Mouse (Mus musculus) thymus, adult 18-20 months (tissue): ENCODE results near the gene Fis1.
"Not testable (repeated sequence)": the region's sequence is repeated elsewhere in the genome, so short reads cannot be mapped to it uniquely, and the experiment has no call there.

Source experiments
- DNase-seq, 2 experiments: peaks; one replicate each; pipeline ENCODE4 v3.0.0; 2022; ENCODE audit warnings: mixed read lengths in 2 of 2

The Fis1 gene

DNA sequence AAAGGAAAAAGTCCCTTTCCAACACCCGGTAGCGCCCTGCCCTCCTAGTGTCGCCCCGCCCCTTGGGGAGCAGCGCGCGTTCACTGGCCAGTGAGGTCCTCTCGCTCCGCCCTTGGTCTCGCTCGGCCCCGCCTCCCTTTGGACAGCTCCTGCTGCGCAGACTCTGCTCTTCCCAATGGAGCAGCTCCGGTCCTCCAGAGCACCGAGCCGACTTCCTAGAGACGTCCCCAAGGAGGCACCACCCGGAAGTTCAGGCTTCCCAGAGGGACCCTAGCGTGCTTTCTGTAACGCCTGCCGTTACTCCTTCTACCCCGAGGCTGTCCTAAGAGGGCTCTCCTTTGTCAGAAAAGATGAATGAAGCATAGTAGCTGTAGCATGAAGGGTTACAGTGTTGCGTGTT, at the start of gene Fis1:
Fis1 (plus strand) TSS at position 261 of the 400 bp plus-strand sequence.
- DNase-seq = peak; percentile 77 to 80

DNA sequence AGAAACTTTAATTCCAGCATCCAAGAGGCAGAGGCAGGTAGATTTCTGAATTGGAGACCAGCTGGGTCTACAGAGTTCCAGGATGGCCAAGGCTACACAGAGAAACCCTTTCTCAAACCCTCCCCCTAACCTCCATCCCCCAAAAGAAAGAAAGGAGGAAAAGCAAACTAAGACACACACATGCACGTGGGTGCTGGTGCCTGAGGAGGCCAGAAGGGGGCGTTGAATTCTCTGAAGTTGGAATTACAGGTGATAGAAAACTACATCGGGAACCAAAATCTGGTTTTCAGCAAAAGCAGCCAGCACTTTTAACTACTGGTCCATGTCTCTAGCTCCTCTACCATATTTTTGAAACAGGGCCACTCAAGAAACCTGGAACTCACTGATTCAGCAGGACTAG, 48.5 kb upstream of the Fis1 start:
- DNase-seq = no peak

DNA sequence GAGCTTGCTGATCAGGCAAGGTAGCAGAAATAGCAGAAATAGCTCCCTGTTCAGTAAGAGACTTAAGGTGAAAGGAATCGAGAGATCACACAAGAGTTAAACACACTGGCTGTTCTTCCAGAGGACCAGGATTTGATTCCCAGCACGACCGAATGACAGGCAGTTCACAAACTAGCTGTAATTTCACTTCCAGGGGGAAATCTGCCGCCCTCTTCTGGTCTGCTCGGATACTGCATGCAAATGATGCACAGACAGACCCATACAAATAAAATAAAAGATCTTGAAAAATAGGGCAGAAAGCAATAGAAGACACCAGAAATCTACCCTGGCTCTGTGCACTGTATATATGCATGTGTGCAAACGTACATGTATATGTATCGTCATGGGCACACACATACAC, 47.4 kb upstream of the Fis1 start:
- no peak for DNase-seq

DNA sequence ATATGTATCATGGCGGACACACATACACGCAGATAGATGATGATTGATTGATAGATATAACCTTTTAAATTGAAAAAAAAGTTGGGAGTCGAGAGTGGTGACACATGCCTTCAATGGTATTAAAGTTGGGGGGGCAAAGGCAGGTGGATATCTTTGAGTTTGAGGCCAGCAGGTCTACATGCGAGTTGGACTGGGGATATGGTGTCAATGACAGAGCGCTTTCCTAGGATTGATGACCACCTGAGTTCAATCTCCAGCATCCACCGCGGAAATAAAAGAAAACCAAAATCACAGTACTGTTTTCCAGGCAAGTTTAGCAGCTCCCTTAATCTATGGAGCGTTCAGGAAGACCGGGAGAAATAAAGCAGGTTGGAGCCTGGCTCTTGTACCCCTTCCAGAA, 45.5 kb upstream of the Fis1 start:
- no peak for DNase-seq

DNA sequence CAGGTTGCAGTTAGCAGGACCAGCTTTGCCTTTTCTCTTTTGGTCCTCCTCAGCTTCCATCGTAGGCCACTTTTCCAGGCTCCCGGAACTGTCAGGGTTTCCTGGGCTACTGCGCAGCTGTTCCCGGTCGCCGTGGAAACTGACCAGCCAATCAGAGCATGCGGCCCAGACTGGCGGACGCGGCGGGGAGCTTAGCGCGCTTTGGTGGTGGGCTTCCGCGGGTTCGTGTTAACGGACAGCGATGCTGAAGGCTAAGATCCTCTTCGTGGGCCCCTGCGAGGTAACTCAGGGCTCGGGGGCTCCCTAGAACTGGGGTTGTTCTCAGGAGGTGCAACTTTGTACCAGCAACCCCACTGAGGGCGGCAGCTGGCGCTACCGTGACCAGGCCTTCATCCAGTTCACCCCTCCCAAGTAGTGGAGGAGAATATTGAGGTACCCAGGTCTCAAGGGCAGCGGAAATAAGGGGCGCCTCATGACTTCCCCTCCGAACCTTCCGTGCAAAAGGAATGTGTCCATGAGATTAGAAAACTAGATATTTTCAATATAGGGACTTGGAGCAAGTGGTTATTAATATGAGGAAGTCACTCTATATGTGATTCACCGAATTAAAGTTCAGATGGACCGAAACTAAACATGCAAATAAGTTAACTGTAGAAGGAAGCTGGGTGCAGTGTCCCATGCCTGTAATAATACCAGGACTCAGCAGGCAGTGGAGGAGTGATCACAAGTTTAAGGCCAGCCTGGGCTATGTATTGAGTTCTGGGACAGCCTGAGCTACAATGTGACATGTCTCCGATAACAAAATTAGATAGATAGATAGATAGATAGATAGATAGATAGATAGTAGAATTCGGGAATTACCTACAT, 44.9 kb upstream of the Fis1 start, which contains the start of gene Ift22:
Ift22 (plus strand) TSS at position 160 of the 867 bp plus-strand sequence.
- peak; percentile 69 to 80 for DNase-seq

DNA sequence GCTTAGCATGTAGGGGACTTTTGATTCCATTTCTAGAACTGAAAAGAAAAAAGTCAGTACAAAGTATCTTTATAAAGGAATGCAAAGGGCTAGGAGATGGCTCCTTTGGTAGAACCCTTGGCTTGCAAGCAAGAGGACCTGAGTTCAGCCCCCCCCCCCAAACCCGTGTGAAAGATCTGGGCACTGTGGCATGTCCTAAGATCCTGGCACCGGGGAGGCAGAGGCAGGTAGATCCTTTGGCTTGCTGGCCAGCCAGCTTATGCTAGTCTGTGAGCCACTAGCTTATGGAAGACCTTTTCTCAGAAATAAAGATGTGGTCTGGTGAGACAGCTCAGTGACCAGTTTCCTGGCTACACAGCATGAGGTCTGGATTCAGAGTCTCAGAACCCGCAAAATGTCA, 38.9 kb upstream of the Fis1 start:
- no peak for DNase-seq

DNA sequence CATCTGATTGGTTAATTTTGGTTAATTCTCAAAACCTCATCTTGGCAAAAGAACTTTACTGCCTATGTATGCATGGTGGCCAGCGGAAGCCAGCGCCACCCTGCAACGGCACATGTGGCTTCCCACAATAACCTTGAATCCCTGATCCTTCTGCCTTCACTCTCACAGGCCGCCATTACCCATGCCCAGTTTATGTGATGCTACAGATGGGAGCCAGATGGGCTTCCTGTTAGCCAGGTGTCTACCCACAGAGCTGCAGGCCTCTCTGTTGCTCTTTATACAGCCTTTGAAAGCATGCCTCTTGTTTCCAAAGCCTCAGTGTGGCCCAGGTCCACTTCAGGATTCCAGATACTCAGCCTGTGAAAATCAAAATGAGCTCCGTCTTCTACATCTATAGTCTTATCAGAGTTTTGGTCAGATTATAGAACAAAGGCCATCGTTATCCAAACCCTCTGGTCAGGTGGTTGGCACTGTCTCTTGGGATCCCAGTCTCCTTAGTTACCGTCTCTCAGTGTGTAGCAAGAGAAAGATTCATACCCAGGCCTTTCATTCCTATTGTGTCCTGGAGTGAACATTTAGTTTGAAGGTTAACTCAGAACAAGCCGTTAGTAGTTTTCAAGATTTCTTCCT, 35.3 kb upstream of the Fis1 start:
- no peak for DNase-seq

DNA sequence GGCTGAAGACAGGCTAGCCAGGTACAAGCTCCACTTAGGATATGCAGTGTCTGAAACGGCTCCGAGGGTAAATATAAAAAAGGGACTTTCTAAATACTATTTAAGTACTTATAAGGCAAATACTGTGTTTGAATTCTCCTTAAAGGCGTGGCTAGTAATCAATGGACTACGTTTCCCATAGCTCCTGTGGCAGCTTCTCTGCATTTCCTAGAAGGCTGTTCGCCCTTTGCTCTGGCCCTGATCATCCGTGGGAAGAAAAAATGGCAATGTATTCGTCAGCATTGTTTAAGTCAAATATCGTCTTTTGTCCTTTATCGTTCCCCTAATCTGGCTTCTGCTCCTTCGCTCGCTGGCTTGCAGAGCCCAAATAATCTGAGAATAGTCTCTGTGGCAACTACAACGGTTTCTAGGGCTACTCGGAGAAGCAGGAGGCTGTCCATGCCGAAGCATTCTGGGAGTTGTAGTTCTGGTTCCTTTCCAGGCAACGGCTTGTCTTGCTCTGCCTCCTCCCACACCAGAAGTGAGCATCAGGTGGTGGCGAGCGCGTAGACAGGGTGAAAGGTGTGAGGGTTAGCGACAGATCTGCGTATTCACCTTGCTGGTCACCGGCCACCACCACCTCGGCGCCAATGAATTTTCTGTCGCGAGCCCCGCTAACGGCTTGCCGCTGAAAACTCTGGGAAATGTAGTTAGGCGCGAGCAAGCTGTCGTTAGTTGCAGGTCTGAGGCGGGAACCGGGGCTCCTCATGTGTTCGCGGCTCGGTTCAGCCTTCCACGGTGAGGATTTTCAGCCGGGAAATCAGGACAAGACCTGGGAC, 34.2 kb upstream of the Fis1 start:
- peak; percentile 49 to 62 for DNase-seq

DNA sequence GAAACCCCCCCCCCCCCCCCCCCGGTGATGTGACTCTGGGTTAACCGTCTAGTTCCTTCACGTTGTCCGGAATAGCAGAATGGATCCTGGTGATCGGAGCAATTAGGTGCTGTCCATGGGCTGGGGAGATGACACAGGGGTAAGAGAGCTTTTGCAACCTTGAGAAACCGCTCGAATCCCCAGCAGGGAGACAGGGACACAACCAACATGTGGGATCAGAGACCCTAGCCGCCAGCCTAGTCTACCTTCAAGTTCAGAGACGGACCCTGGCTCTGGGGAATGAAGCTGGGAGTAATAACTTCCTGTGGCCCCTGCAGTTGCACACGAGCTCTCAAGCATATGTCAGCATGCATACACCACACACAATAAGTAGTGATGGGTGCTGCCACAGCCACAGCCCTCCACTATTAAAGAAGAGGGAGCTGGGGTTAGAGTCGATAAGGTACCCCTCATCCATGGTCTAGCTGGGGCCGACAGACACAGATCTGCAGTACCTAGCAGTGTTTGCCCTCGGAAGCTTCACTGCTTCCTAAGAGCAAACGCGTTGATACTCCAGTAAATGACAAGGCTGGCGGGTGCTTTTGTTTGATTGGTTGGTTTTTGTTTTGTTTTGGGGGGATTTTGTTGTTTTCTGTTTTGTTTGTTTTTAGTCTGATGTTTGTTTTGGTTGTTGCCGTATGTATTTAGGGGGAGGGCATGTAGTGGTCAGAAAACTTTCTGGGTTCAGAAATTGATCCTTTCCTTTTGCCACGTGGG, 33.4 kb upstream of the Fis1 start:
- no peak for DNase-seq

DNA sequence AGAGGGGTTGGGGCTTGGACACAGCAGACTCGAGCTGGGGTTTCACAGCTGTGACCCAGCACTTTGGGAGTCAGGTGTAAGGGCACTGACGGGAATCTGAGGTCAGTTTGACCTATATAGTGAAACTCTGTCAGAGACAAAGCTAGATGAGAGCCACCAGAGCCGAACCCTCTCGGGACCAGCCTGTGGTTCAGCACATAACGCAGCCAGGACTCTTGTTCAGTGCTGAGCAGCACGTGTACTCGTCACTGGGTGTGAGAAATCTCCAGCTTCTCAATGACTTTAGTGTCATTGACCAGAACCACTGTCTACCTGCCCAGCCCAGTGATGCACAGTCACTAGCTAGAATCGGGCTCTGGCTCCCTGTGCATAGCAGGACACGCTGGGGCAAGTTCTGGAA, 30.2 kb upstream of the Fis1 start:
- no peak for DNase-seq

DNA sequence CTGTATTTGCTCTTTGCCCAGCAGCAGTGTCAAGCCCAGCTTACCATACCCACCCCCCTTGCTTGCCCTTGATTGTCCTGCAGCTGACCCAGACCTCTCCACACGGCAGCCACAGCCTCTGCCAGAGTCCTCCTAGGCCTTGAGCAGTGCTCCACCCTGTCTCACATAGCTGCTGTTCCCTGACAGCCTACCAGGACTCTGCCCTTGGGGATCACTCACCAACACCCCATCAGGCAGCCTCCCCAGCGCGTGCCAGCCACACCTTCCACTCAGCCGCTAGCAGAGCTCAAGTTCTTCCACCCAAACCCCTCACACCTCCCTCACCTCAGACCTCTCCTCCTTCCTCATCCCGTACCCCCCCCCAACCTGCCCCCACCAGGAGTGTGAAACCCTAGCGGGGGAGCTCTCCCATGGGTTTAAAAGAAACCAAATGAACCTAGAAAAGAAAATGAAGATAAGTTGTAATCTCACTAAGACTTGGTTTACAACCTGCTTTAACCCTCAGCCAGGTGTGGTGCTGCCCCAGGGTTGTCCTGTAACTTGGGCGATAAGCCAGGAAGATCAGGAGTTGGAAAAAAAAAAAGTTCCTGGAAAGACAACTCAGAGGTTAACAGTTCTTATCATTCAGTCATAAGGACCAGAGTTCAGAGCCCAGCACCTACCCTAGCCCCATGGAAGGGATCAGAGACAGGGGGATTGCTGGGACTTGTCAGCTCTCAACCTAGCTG, 29.2 kb upstream of the Fis1 start:
- no peak for DNase-seq

DNA sequence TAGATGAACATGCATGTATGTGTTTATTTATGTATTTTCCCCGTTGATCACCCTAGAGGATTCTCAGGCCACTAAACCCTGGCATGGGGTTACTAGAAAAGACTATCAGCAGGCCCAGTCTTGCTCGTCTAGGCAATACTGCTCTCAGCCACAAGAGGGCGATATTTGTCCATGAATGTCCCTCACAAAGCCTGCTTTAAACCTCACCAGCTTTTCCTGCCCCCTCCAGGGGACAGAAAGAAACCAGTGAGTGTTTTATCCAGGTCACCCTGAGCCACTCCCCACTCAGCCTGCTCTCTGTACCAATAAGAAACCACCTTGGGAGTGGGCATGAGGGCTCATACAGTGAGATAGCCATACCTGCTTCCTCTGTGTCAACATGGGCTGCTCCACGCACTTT, 24.0 kb upstream of the Fis1 start:
- peak; percentile 25 to 56 for DNase-seq

DNA sequence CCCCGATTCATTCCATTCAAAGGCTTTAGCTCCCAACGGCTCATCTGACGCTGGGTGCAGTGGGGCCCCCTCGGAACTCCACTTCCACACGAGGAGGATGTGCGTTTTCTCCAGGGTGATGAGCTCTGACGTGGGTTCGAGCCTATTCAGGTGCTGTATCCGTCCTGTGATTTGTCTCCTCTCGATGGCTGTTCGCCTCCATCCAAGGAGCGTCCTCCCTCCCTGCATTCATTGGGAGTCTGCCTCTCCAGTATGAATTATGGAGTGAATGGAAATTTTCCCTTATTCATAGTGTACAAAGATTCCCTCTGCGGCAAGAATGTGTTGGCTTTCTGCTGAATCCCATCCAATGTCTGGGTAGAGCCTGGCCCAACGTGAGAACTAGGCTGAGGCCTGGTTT, 21.2 kb upstream of the Fis1 start:
- DNase-seq = no peak

DNA sequence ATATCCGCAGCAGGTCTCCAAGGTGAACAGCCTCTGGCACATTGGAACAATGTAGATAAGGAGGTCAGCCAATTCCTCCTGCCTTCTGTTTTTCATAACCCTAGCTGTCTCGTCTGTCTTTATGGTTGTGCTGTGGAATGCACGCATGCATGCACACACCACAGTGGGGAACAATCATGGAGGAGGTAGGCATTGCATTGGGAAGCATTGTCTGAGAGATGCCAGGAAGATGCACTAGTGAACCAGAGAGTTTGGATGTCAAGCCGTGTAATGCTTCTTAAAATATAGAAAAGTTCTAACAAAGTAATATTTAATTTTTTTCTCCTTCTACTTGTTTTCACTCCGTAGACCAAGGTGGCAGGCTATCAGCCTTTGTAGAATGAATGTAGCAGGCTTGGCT, 20.1 kb upstream of the Fis1 start:
- DNase-seq = no peak

DNA sequence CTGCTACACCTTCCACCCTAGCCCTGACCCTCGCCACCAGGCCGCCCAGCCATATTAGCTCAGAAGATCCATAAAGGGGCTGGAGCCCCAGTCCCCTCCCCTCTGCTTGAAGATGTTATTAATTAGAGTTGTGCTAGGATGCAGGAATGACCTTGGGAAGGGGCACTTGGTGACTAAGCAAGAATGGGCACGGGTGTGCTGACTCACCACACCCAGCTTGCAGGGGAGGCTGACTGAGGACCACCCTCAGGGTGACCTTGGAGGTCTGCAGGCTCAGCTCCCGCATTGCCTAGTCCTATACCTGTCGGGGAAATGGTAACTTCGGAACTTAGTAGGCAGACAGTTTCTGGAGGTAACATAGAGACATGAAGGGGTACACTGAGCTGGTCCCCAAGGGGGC, 19.1 kb upstream of the Fis1 start:
- no peak for DNase-seq

DNA sequence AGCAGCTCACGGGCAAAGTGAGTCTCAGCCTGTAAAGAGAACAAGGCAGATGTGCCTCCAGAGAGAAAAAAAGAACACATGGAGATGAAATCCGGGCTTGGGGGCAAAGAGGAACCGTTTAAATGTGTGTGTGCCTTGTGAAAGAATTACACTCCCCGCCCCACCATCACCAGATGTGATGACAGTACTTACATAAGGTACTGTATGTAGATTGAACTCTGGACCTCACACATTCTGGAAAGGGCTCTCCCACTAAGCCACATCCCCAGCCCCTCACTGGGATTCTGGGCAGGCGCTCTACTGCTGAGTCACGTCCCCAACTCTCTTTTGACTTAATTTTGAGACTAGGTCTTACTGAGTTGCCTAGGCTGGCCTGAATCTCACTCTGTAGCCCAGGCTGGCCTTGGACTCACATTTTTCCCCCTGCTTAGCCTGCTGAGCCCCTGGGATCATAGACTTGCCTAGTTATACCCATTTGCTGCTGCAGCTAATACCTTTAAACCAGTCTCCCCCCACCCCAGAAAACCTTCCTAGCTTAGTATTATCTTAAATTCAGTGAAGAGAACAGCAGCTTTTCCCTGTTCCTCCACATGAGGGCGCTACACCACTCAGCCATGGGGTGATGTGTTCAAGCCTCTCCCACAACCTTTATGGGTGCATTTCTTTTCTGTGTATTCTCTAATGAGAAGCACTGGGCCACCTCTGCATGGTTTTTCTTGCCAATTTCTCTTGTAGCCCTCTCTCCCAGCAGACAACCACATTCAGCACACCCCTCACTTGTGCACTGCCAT, 17.0 kb upstream of the Fis1 start:
- no peak for DNase-seq

DNA sequence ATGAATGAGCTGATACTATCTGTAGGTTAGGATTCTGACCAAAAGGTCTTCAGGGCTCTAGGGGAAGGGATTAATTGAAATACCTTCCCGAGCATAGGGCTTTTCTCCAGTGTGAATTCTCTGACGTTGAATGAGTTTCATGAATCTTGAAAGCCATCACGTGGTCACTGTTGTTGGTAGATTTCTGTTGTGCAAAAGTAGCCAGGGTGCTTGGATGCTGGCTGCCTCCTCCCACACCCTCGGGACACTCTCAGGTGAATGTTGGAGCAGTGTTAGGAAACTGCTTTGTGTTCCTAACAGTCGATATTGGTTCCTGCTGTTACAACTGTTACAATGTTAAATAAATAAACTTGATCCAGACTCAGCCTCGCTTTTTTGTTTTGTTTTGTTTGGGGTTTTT, 16.3 kb upstream of the Fis1 start:
- no peak for DNase-seq

DNA sequence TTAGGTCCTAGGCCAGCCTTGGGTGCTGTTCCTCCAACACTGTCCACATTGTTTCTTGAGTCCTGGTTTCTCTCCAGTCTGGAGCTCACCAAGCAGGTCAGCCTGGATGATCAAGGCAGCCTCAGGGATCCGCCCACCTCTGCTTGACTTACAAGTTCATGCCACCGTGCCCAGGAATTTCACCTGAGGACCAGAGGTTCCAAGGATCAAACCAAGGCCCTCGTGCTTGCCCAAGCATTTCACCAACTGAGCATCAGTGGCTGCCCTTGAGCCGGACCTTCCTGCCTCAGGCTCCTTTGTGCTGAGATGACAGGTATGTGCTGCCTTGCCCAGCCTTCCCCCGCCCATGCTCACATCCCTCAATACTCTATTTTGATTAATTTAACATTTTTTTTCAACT, 15.5 kb upstream of the Fis1 start:
- DNase-seq = no peak

DNA sequence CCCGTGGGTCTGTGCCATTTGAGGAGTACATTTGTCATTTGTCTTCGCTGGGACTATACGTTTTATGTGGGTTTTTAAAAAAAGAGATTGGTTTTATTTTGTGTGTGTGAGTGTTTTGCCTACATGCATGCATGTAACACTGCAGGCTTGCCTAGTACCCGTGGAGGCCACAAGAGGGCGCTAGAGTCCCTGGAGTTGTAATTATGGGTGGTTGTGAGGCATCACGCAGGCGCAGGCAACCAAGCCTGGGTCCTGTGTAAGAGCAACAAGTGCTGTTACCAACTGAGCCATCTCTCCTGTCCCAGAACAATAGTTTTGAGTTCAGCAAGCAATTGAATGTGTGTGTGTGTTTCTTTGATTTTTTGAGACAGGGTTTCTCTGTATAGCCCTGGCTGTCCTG, 13.8 kb upstream of the Fis1 start:
- DNase-seq = no peak

DNA sequence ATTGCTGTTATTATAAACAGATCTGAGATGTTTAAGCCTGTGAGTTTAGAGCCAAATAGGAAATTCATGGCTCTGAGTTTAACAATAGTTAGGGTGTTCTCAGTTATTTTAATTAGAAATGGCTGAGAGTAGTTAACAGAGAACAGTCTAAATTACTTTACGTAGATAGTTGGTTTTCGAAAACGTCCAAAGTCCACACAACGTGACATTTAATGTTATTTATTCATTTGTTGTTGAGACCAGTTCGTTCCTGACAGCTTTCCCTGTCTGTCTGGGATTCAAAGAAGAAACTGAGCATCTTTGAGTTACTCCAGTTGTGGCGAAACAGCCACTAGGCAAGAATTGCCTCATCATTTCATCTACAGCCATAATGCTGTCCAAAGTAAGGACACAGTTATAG, 13.0 kb upstream of the Fis1 start:
- DNase-seq = not testable (repeated sequence)

DNA sequence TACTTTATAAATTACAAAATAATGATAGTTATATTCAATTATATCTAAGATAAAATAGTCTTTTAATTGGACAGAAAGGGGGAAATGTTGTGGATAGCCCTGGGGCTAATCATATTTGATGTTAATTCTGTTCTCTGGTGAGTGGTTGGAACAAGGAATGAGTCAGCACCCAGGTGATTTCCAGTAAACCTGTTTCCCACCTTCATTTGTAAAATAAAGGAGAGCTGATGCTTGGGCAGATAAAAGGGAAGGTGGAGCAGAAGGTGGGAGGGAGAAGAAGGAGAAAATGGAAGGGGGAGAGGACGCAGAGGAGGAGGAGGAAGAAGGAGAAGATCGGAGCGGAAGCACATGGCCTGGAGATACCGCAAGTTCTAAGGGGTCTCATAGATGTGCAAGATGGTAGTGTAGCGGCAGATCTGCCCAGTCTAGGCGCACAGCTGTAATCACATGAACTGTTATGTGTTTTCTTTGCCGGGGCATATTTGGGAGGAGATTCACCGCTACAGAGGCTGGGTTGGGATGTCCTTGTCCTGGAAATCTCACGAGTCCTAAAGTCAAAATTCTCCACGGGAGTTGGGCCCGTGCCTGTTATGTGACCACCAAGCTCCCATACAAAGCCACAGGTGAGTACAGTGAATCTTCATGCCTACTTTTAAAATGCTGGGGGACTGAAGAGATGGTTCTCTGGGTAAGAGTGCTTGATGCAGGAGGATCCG, 12.1 kb upstream of the Fis1 start:
- no peak for DNase-seq
